Mouse (Mus musculus) ES-E14 (cell line): ENCODE measurements at regions not wholly inside any gene's neighbourhood (a gene's known extent, or its start where the extent isn't known, plus 50 kb on each side); places are given as distances from the start of the nearest gene placed in this dataset.

Source experiments
- CHD2 ChIP-seq: IDR thresholded peaks from 2 replicates; pipeline ENCODE4 v1.6.1; 2014; ENCODE audit warnings: mild to moderate bottlenecking, low read depth, low read length, inconsistent platforms
- HCFC1 ChIP-seq: IDR thresholded peaks from 2 replicates; pipeline ENCODE4 v1.6.1; 2012; ENCODE audit warnings: low read length, inconsistent platforms, borderline replicate concordance; ENCODE audit not compliant: insufficient read depth
- MAFK ChIP-seq: IDR thresholded peaks from 2 replicates; pipeline ENCODE4 v1.6.1; 2014; ENCODE audit warnings: mild to moderate bottlenecking, low read depth, low read length, inconsistent platforms; ENCODE audit not compliant: insufficient read depth
- ZC3H11A ChIP-seq: IDR thresholded peaks from 2 replicates; pipeline ENCODE4 v1.6.1; 2012; ENCODE audit warnings: low read depth, mild to moderate bottlenecking, inconsistent platforms, low read length, borderline replicate concordance

DNA sequence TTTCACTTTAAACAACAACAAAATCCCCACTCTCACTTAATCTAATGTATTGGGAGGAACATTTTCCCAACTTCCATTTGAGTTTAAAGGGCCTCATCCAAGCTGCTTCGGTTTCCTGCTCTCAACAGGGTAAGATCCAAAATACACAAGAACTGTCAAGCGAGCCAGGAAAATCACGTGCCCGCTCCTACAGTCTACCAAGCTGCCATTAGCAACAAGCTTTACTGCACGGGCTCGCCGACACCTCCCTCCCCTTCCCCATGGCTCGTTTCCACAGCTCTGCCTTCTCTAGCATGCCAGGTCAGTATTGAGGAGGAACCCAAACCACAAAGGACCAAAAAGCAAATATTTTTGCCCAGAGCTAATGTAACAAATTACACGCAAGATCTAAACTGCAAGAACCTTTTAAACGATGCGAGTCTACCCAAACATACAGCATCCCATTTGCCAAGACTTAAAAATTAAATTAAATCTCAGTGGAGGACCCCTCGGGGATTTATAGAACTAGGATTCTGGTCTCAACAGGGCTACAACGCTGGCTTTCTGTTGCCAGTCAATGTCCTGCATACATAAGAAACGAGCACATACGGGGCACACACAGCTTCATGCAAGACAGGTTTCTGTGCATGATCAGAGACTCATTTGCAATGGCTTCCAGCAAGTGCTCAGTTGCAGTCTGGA lies 435.4 kb upstream of the Jarid2 start:
- TF ChIP-seq HCFC1 (no peak), MAFK (no peak), CHD2 (no peak), ZC3H11A (no peak)
